Mouse (Mus musculus): Measurements from ENCODE around the gene Rbl2. TPM values are rescaled to one million over a fixed set of nuclear protein-coding genes. Genes with fewer than 3 reads are reported as not detected.

Gene Rbl2
- total RNA-seq, 4 experiments from 2014 or later: 34.6 to 46.1 (median 42.0) TPM

GRCm38 (mm10) chr8:91170152-91170551 is 100.3 kb downstream of the Rbl2 start:
- DNase-seq (ENCODE audit: low spot score): no peak

- DNase-seq (ENCODE audit: low spot score): no peak
Measured at GRCm38 (mm10) chr8:91170914-91171313, 101.1 kb downstream of the Rbl2 start.

GRCm38 (mm10) chr8:91171605-91172004 is 101.7 kb downstream of the Rbl2 start:
- no peak for DNase-seq (ENCODE audit: low spot score)

Other genes with a start within 250 kb of the Rbl2 start
- gene Chd9, start 241.7 kb upstream of the Rbl2 start, total RNA-seq (2022): 10 to 100 TPM; 37.4 to 51.6 (median 46.4) TPM
- 10 to 100 TPM; 60.2 to 65.7 (median 62.4) TPM for gene Aktip, start 129.9 kb downstream of the Rbl2 start, total RNA-seq (2022)
- gene Rpgrip1l, start 243.2 kb downstream of the Rbl2 start, total RNA-seq (2022): 1 to 10 TPM; 3.4 to 5.3 (median 4.2) TPM
- 10 to 100 TPM; 59.3 to 70.7 (median 65.1) TPM for gene Fto, start 243.5 kb downstream of the Rbl2 start, total RNA-seq (2022)

Measured in heart, adult 8-10 months (tissue).